Mouse (Mus musculus) CH12.LX (cell line): ENCODE measurements around the gene Gpr157. TPM values are rescaled to one million over a fixed set of nuclear protein-coding genes. Genes with fewer than 3 reads are reported as not detected.

ENCODE experiments used
- DNase-seq: peaks from one replicate; pipeline ENCODE4 v3.0.0-alpha.2; 2013; ENCODE audit errors: extremely low read depth
- H3K27ac ChIP-seq: 2 replicates; pipeline ENCODE4 v1.5.1; 2012; ENCODE audit warnings: low read depth, mild to moderate bottlenecking, control low read depth, moderate library complexity; ENCODE audit not compliant: insufficient read depth
- H3K27me3 ChIP-seq: replicated peaks from 2 replicates; pipeline ENCODE3; 2012; ENCODE audit warnings: inconsistent platforms
- H3K36me3 ChIP-seq, 2 experiments: replicated peaks in 1 of 2; 2 replicates each; pipeline versions ENCODE3 to v1.6.1; 2012; ENCODE audit warnings: inconsistent platforms in 1 of 2, low read length in 1 of 2, mild to moderate bottlenecking in 1 of 2, mixed read lengths in 1 of 2, moderate library complexity in 1 of 2; ENCODE audit not compliant: control insufficient read depth in 1 of 2, insufficient read depth in 1 of 2
- H3K4me1 ChIP-seq, 2 experiments: 2 replicates each; pipeline ENCODE4 v1.6.1; 2012; ENCODE audit warnings: inconsistent platforms in 1 of 2, moderate library complexity in 1 of 2; ENCODE audit not compliant: insufficient read depth in 2 of 2, control insufficient read depth in 1 of 2
- H3K4me2 ChIP-seq: 2 replicates; pipeline ENCODE4 v1.6.1; 2012; ENCODE audit warnings: low read depth, mild to moderate bottlenecking, control low read depth; ENCODE audit not compliant: poor library complexity, insufficient read depth, severe bottlenecking
- H3K4me3 ChIP-seq, 3 experiments: fragments of 150-350 bp in 1 of 3; sonication (generic) in 1 of 3; replicated peaks in 1 of 3; 2 replicates each; pipeline versions ENCODE3 to v1.5.1; 2011 to 2012; ENCODE audit warnings: low read depth in 2 of 3, low read length in 2 of 3, mild to moderate bottlenecking in 2 of 3, moderate library complexity in 2 of 3, control low read depth in 1 of 3, improper control_type of control experiment in 1 of 3, inconsistent platforms in 1 of 3, mixed read lengths in 1 of 3; ENCODE audit not compliant: poor library complexity in 1 of 3
- H3K79me2 ChIP-seq: replicated peaks from 2 replicates; pipeline ENCODE4 v1.6.1; 2012; ENCODE audit warnings: mild to moderate bottlenecking, moderate library complexity; ENCODE audit not compliant: control insufficient read depth, poor library complexity, insufficient read depth, severe bottlenecking; ENCODE audit errors: extremely low read depth
- H3K9ac ChIP-seq: 2 replicates; pipeline ENCODE4 v1.6.1; 2012; ENCODE audit warnings: low read depth, mild to moderate bottlenecking, control low read depth, moderate library complexity; ENCODE audit not compliant: insufficient read depth
- H3K9me3 ChIP-seq: replicated peaks from 2 replicates; pipeline ENCODE3; 2012; ENCODE audit warnings: low read length, inconsistent platforms, mixed read lengths
- CHD2 ChIP-seq: IDR thresholded peaks from 2 replicates; pipeline ENCODE4 v1.6.1; 2011; ENCODE audit warnings: low read length, improper control_type of control experiment
- CTCF ChIP-seq, 2 experiments: IDR thresholded peaks in 1 of 2; conservative IDR thresholded peaks in 1 of 2; 2 replicates each; pipeline ENCODE4 v1.5.1; 2011 to 2012; ENCODE audit warnings: low read depth in 2 of 2, low read length in 2 of 2, improper control_type of control experiment in 1 of 2, inconsistent platforms in 1 of 2, mild to moderate bottlenecking in 1 of 2, moderate library complexity in 1 of 2
- E2F4 ChIP-seq: IDR thresholded peaks from 2 replicates; pipeline ENCODE4 v1.6.1; 2011; ENCODE audit warnings: low read depth, low read length, improper control_type of control experiment; ENCODE audit not compliant: insufficient replicate concordance
- EP300 ChIP-seq: IDR thresholded peaks from 2 replicates; pipeline ENCODE4 v1.6.1; 2011; ENCODE audit warnings: low read length, improper control_type of control experiment
- GABPA ChIP-seq: IDR thresholded peaks from 2 replicates; pipeline ENCODE4 v1.6.1; 2012; ENCODE audit warnings: low read depth, low read length, improper control_type of control experiment, inconsistent platforms; ENCODE audit not compliant: insufficient replicate concordance
- JUN ChIP-seq: IDR thresholded peaks from 2 replicates; pipeline ENCODE4 v1.6.1; 2011; ENCODE audit warnings: low read depth, mild to moderate bottlenecking, low read length, improper control_type of control experiment, moderate library complexity; ENCODE audit not compliant: insufficient read depth
- MAFK ChIP-seq: IDR thresholded peaks from 2 replicates; pipeline ENCODE4 v1.6.1; 2011; ENCODE audit warnings: low read length, improper control_type of control experiment; ENCODE audit not compliant: insufficient replicate concordance
- MAX ChIP-seq: IDR thresholded peaks from 2 replicates; pipeline ENCODE4 v1.6.1; 2011; ENCODE audit warnings: low read length, improper control_type of control experiment
- MEF2A ChIP-seq: IDR thresholded peaks from 2 replicates; pipeline ENCODE4 v1.6.1; 2014; ENCODE audit warnings: low read depth, mild to moderate bottlenecking, inconsistent platforms, low read length, improper control_type of control experiment, borderline replicate concordance
- MXI1 ChIP-seq: IDR thresholded peaks from 2 replicates; pipeline ENCODE4 v1.6.1; 2011; ENCODE audit warnings: mild to moderate bottlenecking, low read depth, low read length, improper control_type of control experiment
- RAD21 ChIP-seq: IDR thresholded peaks from 2 replicates; pipeline ENCODE4 v1.6.1; 2011; ENCODE audit warnings: low read depth, mild to moderate bottlenecking, low read length, improper control_type of control experiment, moderate library complexity
- SIN3A ChIP-seq: IDR thresholded peaks from 2 replicates; pipeline ENCODE4 v1.6.1; 2012; ENCODE audit warnings: low read length, improper control_type of control experiment, inconsistent platforms
- SMC3 ChIP-seq: IDR thresholded peaks from 2 replicates; pipeline ENCODE4 v1.6.1; 2011; ENCODE audit warnings: low read depth, low read length, improper control_type of control experiment
- TCF12 ChIP-seq: IDR thresholded peaks from 2 replicates; pipeline ENCODE4 v1.6.1; 2014; ENCODE audit warnings: low read depth, mild to moderate bottlenecking, inconsistent platforms, low read length, improper control_type of control experiment
- UBTF ChIP-seq: IDR thresholded peaks from 2 replicates; pipeline ENCODE4 v1.6.1; 2012; ENCODE audit warnings: low read depth, mild to moderate bottlenecking, inconsistent platforms, low read length, improper control_type of control experiment, moderate library complexity
- ZC3H11A ChIP-seq: IDR thresholded peaks from 2 replicates; pipeline ENCODE4 v1.6.1; 2012; ENCODE audit warnings: low read depth, mild to moderate bottlenecking, inconsistent platforms, low read length, improper control_type of control experiment
- ZKSCAN1 ChIP-seq: IDR thresholded peaks from 2 replicates; pipeline ENCODE4 v1.6.1; 2012; ENCODE audit warnings: low read depth, inconsistent platforms, low read length, improper control_type of control experiment, borderline replicate concordance
- ZNF384 ChIP-seq: IDR thresholded peaks from 2 replicates; pipeline ENCODE4 v1.6.1; 2012; ENCODE audit warnings: low read depth, low read length, improper control_type of control experiment, inconsistent platforms
- dilution Hi-C: fragments of 300-500 bp; cut with MboI; formaldehyde crosslinking; loops from 2 replicates; pipeline ENCODE4 v1.14.3; 2020; ENCODE audit warnings: low sequenced_read_pairs; ENCODE audit not compliant: extremely low pct_unique_long_range_greater_than_20kb, extremely low pct_ligation_motif_present
- in situ Hi-C: fragments of 300-500 bp; cut with MboI; formaldehyde crosslinking; loops from 3 replicates; pipeline ENCODE4 v1.14.3; 2019; ENCODE audit warnings: low sequenced_read_pairs, low pct_ligation_motif_present, low pct_unique_long_range_greater_than_20kb, mixed read lengths
- polyA plus RNA-seq: library from polyadenylated mRNA; unstranded; fragments of >175 nt; gene quantifications from 2 replicates; pipeline ENCODE4 v1.2.1, GENCODE M21; 2012; ENCODE audit warnings: low read depth; ENCODE audit not compliant: insufficient read length
- total RNA-seq, 2 experiments: library from RNA; depleted of rRNA; stranded (reverse); fragments of 300-350 nt in 1 of 2; fragments of >200 nt in 1 of 2; gene quantifications; 2 replicates each; pipeline ENCODE4 v1.2.3; 2012 to 2014

Gene Gpr157
- total and polyA plus RNA-seq, 3 experiments = 2.6 to 3.5 (median 2.8) TPM

- TF ChIP-seq UBTF = no peak
These were observed 45.6 kb downstream of the Gpr157 start (continued) for GRCm38 (mm10) chr4:150132692-150133271.

DNA sequence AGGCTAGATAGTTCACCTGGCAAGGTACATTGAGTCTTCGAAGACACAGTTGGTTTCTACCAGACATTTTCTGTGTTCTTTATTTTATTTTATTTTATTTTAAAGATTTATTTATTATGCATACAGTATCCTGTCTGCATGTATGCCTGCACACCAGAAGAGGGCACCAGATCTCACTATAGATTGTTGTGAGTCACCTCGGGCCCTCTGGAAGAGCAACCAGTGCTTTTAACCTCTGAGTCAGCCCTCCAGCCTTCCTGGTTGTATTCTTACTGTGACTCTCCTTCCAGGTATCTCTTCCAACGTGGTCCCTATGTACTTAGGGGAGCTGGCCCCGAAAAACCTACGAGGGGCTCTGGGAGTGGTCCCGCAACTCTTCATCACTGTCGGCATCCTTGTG is 48.1 kb downstream of the Gpr157 start:
- peaks cover 25 to 67% of the 10 kb centered on the region in 2 experiments for H3K4me1 ChIP-seq
- H3K36me3 ChIP-seq = no peaks in the 10 kb centered on the region
- H3K79me2 ChIP-seq = no peaks in the 10 kb centered on the region
- in situ Hi-C loops = loop anchor here (5.0 kb wide), 1 partner anchor 82 kb away; no protein-coding TSS in a partner anchor
- peak in 1 of 2 experiments; percentile 42; a peak in 2 of 4 replicates for TF ChIP-seq CTCF (conservative IDR thresholded peaks at IDR 0.05 in 1 of 2, IDR thresholded peaks at IDR 0.05 in 1 of 2; ENCODE audit: low read depth in 2 of 2, low read length in 2 of 2)
- no peak for TF ChIP-seq MXI1
- TF ChIP-seq CHD2 = no peak
- peak; percentile 4 for TF ChIP-seq RAD21
- TF ChIP-seq MAFK = no peak
- TF ChIP-seq MEF2A = no peak
- no peak for TF ChIP-seq GABPA
- dilution Hi-C loops = no loop called here
- no peaks in the 10 kb centered on the region for H3K27me3 ChIP-seq
- no peak overlapping the region for H3K27ac ChIP-seq
- H3K4me3 ChIP-seq = no peak overlapping the region
- no peaks in the 10 kb centered on the region for H3K9me3 ChIP-seq
- no peak overlapping the region for H3K4me2 ChIP-seq
- no peak overlapping the region for H3K9ac ChIP-seq
- DNase-seq = no peak

GRCm38 (mm10) chr4:150136693-150137092 is 49.5 kb downstream of the Gpr157 start:
- peak; percentile 83 for DNase-seq
- peak overlapping the region; percentile 4; the same call in 1 of the 2 replicates for H3K4me2 ChIP-seq
- H3K4me1 ChIP-seq = peaks cover 26 to 60% of the 10 kb centered on the region in 2 experiments
- in situ Hi-C loops = loop anchor here (5.0 kb wide), 1 partner anchor 81 kb away; no protein-coding TSS in a partner anchor
- TF ChIP-seq E2F4 (no peak), MAX (peak; percentile 33; the same call in 1 of the 2 replicates), ZKSCAN1 (no peak), TCF12 (0 out of 2 replicates have a peak, but pooled peaks have one; percentile 43), RAD21 (peak; percentile 62), CTCF (conservative IDR thresholded peaks at IDR 0.05 in 1 of 2, IDR thresholded peaks at IDR 0.05 in 1 of 2; ENCODE audit: low read depth in 2 of 2, low read length in 2 of 2) (peak; percentile 79 to 92), SMC3 (peak; percentile 91), ZNF384 (peak; percentile 22; the same call in 1 of the 2 replicates), GABPA (no peak), MEF2A (peak; percentile 39; the same call in 1 of the 2 replicates), EP300 (no peak), MXI1 (no peak), ZC3H11A (no peak; the same call in 1 of the 2 replicates), SIN3A (no peak), JUN (no peak)
- TF ChIP-seq, all 38 proteins: peak for 7
- peak overlapping the region; percentile 41; the same call in 1 of the 2 replicates for H3K27ac ChIP-seq
- no peaks in the 10 kb centered on the region for H3K36me3 ChIP-seq
- no peaks in the 10 kb centered on the region for H3K9me3 ChIP-seq
- H3K79me2 ChIP-seq = no peaks in the 10 kb centered on the region
- H3K27me3 ChIP-seq = no peaks in the 10 kb centered on the region
- dilution Hi-C loops = no loop called here
- no peak overlapping the region for H3K9ac ChIP-seq
- no peak overlapping the region for H3K4me3 ChIP-seq
